Mouse (Mus musculus): ENCODE measurements around the gene Ndufaf5. TPM values are rescaled to one million over a fixed set of nuclear protein-coding genes. Genes with fewer than 3 reads are reported as not detected.

Gene Ndufaf5
- 21.8 TPM for polyA plus RNA-seq (2017; shearing (Covaris generic))

DNA sequence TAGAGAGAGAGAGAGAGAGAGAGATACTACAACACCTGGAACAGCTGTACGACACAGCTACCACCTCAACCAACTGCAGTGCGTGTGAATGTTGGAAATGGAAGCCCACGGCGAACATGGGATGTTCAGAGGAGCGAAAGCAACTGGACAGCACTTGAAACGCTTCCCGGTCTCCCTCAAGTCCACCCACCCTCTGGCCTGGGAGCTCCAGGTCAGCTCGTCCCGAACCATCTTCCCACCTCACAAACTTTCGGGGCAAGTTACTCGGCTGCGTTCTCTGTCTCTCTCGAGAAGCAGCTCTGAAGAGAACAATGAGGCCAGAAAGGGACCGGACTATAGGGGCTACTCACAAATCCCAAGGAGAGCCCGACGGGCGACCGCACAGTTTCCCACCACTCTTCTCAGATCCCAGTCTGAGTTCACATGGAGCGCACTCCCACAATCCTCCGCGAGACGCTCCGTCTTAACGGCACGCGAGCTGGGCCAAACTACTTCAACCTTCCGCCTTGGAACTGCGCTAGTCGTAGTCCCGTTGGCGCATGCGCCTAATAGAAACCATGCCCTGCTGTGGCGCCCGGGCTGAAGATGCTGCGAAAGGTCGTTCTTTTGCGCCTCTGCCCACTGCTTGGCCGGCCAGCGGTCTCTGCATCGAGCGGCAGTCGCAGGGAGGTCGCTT lies at the start of gene Ndufaf5, which contains the start of gene Esf1:
Ndufaf5 (plus strand) TSS at position 523 of the 676 bp plus-strand sequence.
Esf1 (minus strand) TSS at position 438 of the 676 bp plus-strand sequence.

DNA sequence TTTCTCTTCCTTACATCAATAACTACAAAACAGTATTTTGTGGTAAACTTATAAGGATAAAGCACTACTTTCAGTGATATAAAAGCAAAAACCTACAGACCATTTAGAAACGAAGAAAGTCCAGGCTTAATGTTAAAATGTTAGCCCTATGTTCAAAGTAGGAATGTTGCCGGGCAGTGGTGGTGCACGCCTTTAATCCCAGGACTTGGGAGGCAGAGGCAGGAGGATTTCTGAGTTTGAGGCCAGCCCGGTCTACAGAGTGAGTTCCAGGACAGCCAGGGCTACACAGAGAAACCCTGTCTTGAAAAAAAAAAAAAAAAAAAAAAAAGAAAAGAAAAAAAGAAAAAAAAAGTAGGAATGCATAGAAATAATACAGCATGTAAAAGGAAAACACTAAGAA lies 18.7 kb upstream of the Ndufaf5 start, which contains the start of gene Gm17374:
Gm17374 (plus strand) TSS at position 301 of the 400 bp plus-strand sequence.

Other genes starting within 250 kb of the Ndufaf5 start
- 45.1 TPM for gene Tasp1, start 103.8 kb upstream of the Ndufaf5 start, polyA plus RNA-seq (2017; shearing (Covaris generic))
- not detected for gene Gm17374, start 18.6 kb upstream of the Ndufaf5 start, polyA plus RNA-seq (2017; shearing (Covaris generic))
- gene Esf1, start 85 bp upstream of the Ndufaf5 start, polyA plus RNA-seq (2017; shearing (Covaris generic)) = 14.1 TPM
- not detected for gene Sel1l2, start 219.1 kb downstream of the Ndufaf5 start, polyA plus RNA-seq (2017; shearing (Covaris generic))
- 0.40 TPM for gene Macrod2, start 224.7 kb downstream of the Ndufaf5 start, polyA plus RNA-seq (2017; shearing (Covaris generic))